Mouse (Mus musculus): ENCODE data around the gene Aebp2.
A peak's percentile ranks its signal among the peaks of the same experiment; 100 is the strongest.

Gene Aebp2

DNA sequence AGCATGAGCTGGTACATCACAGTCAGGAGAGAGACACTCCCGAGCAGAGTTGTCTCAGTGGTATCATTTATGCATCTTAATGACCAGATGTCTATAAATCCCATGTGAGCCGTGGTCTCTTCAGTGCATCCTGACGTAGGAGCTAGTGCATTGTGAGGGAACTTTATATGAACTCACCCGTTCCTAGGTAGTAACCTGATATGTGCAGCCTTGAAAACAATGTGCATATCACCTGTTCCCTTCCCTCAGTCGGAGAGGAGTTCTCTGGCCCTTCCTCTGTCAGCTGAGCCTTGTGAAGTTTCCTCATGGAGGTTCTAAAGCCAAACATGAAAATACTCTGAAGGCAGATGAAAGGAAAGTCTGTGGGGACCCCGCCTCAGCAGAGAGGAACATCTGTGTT lies 78.8 kb downstream of the Aebp2 start:
- no peak for DNase-seq

DNA sequence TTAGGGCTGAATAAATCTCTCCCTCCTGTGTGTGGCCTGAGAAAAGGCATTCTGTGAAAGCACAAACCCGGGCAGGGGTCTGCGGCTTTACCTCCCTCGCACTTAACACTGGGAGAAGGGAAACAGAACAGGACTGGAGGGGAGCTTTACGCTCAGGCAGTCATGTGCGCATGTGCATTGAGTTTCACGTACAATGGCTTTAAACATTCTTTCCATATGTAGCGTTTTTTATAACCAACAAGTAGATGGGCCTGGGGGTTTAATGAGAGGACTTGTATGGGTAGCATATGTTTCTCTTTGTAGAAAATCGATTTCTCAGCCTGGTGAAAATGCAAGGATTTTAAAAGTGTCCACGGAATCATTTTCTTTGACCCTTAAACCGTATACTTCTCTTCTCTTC lies 82.7 kb downstream of the Aebp2 start:
- no peak for DNase-seq

DNA sequence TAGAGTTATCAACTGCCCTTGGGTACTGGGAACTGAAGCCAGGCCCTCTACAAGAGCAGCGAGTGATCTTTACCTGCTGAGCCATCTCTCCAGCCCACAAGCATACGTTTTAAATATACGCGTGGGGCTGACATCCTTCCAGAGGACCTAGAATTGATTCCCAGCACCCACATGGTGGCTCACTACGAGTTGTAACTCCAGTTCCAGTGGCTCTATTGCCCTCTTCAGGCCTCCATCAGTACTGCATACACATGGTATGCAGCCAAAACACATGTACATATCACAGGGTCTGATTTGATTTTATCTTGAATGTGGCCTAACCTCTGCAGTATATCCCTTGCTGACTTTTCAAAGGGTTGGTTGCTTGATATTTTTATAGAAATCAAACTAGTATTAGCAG lies 83.6 kb downstream of the Aebp2 start:
- no peak for DNase-seq

DNA sequence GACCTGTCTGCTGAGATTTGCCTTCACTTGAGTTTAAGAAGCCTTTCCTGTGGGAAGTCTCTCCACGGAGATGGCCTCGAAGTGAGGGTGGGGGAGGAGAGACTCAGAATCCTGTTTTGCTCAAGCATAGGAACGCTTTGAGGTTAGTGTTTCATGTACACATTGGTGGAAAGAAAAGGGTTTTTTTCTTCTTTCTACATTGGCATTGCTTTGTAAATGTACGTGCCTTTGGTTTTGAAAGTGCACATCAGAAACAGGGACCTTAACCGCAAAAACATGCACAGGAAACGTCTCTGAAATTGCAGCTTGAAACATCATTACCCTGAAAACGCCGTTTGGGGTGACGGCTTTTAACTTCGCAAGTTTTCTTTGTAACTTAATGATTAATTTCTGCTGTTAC lies 85.6 kb downstream of the Aebp2 start:
- DNase-seq = no peak

DNA sequence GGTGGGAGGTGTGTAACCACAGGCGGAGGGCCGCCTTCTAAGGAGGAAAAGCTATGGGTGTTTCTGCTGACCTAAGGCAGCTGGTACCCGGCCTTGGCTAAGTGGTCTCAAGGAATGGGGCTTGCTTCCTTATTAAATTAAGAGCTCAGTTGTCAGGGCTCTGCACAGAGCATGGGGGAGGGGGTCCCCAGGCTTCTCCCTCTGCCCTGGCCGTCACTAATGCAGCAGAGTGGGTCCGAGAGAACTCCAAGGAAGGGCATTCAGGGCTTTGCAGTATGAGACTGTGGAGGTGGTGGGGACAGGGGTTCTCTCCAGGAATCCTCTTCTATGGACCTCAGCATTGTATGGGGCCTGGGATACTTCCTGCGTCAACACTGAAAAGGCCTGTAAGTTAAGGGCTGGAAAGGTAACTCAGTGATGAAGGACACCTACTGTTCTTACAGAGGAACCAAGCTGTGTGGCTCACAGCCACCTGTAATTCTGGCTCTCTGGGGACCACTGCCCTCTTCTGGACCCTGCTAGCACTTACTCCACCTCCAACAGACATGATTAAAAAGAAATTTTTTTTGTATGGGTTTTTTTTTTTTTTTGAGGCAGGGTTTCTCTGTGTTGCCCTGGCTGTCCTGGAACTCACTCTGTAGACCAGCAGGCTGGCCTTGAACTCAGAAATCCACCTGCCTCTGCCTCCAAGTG lies 87.1 kb downstream of the Aebp2 start:
- no peak for DNase-seq

DNA sequence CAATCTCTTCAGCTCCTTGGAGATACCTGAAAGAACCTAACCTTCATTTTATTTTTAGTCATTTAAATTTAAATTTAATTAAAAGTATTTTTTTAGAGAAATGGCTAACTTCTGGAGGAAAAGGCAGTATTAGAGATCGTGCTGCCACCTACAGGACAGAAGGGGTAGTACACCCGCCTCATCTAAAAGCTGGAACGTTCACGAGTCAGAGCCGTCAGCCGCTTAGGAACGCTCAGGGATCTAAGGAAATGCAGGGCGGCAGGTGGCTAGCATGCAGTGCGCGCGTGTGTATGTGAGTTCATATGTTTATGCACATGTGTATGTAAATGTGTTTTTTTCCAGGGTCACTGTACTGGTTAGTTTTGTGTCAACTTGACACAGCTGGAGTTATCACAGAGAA lies 90.3 kb downstream of the Aebp2 start:
- peak; percentile 57 for DNase-seq

DNA sequence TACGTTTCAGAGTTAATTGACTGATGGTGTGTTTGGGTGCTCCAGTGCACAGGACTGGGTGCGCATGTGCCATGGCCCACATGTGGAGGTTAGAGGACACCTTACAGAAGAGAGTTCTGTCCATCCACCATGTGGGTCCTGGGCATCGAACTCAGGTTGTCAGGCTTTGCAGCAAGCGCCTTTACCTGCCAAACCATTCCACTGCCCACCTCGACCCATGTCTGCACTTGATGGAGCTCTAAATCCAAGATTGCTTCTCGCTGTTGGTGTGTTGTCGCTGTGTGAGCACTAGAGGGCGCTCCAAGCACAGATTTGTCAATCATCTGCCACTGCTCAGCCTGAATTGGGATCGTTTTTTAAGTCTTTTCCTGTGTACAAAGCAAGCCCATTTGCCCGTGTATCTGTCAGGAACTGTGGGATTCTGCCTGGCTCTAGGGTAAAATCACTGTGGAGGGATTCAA lies 92.5 kb downstream of the Aebp2 start:
- DNase-seq = peak; percentile 48

DNA sequence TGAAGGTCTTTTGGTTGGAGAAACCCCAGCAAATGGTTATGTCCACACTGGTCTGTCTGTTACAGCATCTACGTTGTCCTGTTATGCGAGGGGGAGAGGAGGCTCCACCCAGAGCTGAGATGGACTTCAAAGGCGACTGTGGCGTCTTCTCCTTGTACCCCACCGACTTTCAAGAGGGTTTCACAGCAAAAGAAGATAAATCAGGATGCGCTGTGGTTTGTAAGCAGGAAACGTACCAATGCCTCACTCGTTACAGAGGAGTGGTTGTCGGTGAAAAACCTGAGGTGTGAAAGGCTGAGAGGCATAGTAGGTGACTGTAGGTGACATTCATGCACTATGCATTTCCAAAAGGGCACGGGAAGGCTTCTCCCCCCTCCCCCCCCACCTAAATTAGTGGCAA lies 99.6 kb downstream of the Aebp2 start:
- DNase-seq = no peak
